Mouse (Mus musculus): ENCODE data around the gene Tmem86a.

DNA sequence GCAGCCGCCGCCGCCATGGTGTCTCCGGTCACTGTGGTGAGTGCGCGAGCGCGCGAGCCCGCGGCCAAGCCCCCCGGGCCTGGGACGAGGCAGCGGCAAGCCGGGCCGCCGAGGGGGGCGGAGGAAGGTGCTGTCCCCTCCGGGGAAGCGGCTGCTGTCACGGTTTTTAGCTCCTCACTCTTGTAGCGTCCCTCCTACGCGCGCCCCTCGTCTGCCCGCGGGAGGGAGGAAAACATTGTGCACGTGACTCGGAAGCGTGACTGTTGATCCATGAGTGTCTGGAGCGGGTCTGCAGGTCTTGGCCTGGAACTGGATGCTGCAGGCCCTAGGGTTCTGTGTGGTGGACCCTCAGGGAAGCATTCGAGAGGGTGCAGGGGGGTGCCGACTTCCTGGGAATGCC lies 365 bp downstream of the Tmem86a start:
- TF ChIP-seq CHD2 (IDR thresholded peaks at IDR 0.05; ENCODE audit: low read depth, low read length): no peak
- no peak for TF ChIP-seq ZNF384 (IDR thresholded peaks at IDR 0.05; ENCODE audit: low read depth, low read length)
- TF ChIP-seq MAFK (IDR thresholded peaks at IDR 0.05; ENCODE audit: insufficient read depth, low read depth, low read length): no peak
- TF ChIP-seq ZC3H11A (IDR thresholded peaks at IDR 0.05; ENCODE audit: borderline replicate concordance, low read depth, low read length): no peak
- TF ChIP-seq HCFC1 (IDR thresholded peaks at IDR 0.05; ENCODE audit: borderline replicate concordance, insufficient read depth, low read length): no peak
